Mouse (Mus musculus) cerebellum, adult 11-12 months (tissue): ENCODE data around the gene Gjc2.
"Not testable (repeated sequence)": the region's sequence is repeated elsewhere in the genome, so short reads cannot be mapped to it uniquely, and the experiment has no call there.

ENCODE experiments used
- DNase-seq: peaks from one replicate; pipeline ENCODE4 v3.0.0; 2022

The Gjc2 gene

GRCm38 (mm10) chr11:59182864-59183331, at the start of gene Gjc2:
Gene Gjc2, minus strand, starts transcription at chr11:59183213.
- DNase-seq, result no peak

DNA sequence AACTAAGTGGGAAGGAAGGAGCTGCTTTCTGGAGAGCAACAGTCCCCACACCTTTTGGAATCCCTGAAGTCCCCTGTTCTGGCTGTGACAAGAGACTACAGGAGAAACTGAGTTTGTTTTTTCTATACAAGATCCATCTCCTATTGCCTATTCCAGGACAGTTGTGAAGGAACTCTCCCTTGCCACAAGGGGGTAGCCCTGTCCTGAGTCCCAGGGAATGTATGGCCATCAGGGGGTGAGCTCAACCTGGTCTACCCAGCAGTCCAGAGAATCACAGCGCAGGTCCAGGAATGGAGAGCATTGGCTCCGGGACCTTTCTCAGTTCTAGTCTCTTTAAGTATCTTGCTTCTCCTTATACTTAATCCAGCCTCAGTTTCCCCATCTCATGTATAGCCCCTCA, 49.8 kb upstream of the Gjc2 start:
- DNase-seq, result no peak

DNA sequence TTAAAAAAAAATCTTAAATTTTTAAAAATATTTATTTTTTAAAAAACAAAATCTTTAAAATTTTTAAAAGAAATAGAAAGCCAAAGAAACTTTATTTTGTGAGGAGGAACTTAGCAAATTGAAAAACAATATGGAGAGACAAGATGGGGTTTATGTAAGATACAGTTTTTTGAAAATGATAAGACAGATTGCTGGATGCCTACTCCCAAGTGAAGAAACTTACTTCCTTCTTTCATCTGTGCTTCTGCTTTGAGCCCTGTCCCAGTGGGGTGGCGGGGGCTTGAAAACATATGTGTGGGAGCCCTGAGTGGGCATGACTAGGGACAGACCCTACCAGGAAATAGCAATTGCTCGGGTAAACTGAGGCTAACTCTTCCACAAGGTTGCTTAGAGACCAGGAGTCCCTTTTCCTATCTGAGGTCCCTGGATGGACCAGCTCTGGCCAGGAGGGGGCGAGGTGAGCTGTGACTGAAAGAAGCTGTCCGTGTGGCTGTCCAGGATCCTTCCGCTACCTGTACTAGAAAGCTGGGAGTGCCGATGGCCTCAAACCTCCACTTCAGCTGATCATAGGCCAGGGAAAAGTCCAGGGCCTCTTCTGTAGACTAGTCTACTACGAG, 47.2 kb upstream of the Gjc2 start:
- peak; percentile 57 for DNase-seq

GRCm38 (mm10) chr11:59228122-59228953, 45.3 kb upstream of the Gjc2 start, which contains the start of gene Arf1:
Gene Arf1, minus strand, starts transcription at chr11:59228270.
- DNase-seq, result peak; percentile 96

- DNase-seq, result no peak
These were observed 44.6 kb upstream of the Gjc2 start for GRCm38 (mm10) chr11:59227604-59228121.

DNA sequence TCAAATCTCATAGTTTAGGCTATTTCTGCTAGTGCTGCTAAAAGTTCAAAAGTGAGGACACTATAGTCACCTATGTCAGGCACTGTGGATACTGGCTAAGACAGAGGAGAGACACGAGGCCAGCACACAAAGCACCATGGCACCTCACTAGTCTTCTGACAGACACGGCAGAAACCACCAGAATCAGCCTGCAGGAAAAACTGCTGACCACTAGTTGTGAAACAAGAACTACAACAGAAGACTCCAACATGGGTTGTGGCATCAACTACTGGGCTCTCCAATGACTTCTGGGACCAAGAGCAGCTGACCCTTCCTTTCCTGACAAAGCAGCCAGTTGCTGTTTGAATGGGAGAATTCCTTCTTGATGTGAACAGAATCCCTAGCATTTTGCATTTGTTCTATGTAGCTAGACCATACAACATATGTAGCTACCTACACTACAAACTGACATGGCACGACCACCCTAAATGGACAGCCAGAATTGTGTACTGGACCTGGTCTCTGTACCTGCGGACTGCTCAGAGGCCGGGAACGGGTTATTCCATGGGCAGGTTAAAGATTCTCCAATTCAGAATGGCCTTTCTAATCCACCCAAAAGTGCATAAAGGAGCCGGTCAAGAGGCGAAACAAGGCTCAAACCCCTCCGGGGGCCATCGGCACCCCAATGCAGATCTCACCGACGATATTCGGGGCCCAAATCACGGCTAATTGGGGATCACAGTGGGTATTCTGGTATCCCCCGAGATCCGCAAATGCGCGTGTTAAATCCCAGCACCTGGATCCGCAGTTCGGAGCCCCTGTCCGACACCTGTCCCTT, 44.0 kb upstream of the Gjc2 start:
- DNase-seq, result no peak

GRCm38 (mm10) chr11:59226251-59226650, 43.2 kb upstream of the Gjc2 start:
- DNase-seq, result no peak

DNA sequence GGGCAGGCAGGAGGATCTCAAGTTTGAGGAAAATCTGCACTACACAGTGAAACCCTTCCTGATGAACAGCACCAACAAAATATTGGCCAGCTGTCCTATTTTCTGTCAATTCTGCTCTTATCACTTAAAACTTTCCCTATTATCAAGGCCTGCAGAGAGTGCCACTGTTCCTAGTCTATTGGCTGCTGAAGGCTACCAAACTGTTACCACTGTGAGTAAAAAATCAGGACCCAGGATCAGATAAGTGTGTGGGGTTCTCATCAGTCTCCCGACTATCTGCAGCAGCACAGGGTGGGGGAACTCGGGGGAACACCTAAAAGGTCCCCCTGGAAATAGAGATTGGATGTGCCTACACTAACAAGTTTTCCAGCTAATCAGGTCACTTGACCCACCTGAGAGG, 42.2 kb upstream of the Gjc2 start:
- no peak for DNase-seq

DNA sequence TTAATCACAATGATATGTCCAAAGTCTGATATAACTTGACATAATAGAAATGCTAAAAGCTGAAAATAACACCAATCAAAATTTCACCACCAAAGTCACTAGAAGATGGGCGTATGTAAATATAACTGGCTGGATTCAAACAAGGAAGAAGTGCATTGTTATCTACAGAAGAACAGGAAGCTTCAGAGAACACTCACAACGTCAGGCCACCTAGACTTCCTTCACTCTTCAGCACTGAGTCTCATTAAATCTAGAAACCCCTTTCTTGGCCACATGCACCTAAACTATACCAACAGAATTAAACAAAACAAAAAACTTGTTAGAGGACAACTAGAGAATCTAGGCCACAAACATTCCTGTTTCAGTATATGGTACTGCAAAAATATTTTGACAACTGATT, 41.5 kb upstream of the Gjc2 start:
- no peak for DNase-seq

- DNase-seq, result no peak
These were observed 41.0 kb upstream of the Gjc2 start for GRCm38 (mm10) chr11:59224025-59224424.

GRCm38 (mm10) chr11:59222306-59222705, 39.3 kb upstream of the Gjc2 start:
- no peak for DNase-seq

- no peak for DNase-seq
These were observed 38.6 kb upstream of the Gjc2 start for GRCm38 (mm10) chr11:59221604-59222003.

DNA sequence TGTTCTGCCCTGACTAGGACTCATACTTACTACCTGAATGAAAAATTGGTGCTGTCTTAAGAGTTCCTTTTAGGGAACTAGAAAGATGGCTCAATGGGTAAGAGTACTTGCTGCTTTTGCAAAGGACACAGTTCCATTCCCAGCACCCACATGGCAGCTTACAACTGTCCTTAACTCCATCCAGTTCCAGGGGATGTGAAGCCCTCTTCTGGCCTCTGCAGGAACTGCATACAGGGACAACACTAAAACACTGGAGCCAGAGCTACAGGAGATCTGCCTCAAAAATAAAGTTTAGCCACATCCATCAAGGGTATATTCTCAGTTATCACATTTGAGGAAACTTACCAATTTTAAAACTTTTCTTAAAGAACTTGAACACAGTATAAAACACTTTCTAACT, 36.1 kb upstream of the Gjc2 start:
- DNase-seq, result no peak

- DNase-seq, result no peak
These were observed 35.5 kb upstream of the Gjc2 start for GRCm38 (mm10) chr11:59218389-59218998.

DNA sequence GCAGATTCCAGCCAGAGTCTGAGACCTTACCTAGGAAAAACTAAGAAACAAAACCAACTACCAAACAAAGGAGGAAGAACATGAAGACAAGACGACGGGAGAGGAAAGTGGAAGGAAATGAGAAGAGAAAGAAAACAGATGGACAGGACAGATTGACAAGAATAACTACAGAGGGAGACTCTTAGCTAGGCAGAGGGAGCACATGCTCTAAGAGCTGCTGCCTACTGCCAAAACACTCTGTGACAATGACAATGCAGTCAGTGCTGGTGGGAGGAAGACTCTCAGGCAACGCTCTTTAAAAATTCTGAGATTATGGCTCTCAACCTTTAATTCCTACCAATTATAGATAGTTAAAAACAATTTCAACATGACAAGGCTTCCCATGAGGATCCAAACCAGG, 33.9 kb upstream of the Gjc2 start:
- no peak for DNase-seq

GRCm38 (mm10) chr11:59212892-59213494, 30.0 kb upstream of the Gjc2 start:
- no peak for DNase-seq

DNA sequence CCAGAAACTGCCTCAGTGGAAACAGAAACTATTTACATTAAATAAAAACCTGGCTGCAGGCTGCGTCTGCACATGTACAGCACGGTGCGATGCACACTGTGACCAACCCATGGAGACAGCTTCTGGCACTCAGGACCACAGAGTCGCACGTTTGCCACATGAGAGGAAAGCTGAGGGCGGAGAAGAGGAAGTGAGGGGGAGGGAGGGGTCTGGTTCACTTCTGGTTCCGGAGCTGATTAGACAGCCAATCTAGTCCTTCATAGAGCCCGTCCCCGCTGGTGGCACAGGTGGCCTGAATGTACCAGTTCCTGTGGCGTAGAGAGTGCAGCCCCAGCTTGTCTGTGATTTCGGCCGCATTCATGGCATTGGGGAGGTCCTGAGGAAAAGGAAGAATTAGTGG, 29.3 kb upstream of the Gjc2 start:
- not testable (repeated sequence) for DNase-seq

- DNase-seq, result not testable (repeated sequence)
These were observed 28.5 kb upstream of the Gjc2 start for GRCm38 (mm10) chr11:59211561-59211960.

DNA sequence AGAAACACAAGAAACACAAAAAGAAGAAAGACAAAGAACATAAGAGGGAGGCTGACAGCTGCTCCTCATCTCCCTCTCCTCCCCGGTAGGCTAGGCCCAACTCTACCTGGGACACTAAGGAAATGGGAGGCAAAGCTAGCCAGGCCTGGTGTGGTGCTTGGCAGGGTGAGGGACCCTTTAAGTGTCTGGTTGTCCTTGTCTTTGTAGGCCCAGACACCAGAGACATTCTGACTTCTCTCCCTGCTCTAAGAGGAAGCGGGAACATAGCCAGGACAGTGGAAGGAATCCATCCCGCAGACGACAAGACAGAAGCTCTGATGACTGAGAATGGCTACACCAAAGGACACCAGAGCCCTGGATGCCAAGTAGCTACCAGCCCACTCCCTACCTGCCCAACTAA, 27.0 kb upstream of the Gjc2 start:
- no peak for DNase-seq

- DNase-seq, result no peak
These were observed 26.6 kb upstream of the Gjc2 start for GRCm38 (mm10) chr11:59209580-59209979.

GRCm38 (mm10) chr11:59209003-59209441, 26.0 kb upstream of the Gjc2 start:
- DNase-seq, result peak; percentile 71

DNA sequence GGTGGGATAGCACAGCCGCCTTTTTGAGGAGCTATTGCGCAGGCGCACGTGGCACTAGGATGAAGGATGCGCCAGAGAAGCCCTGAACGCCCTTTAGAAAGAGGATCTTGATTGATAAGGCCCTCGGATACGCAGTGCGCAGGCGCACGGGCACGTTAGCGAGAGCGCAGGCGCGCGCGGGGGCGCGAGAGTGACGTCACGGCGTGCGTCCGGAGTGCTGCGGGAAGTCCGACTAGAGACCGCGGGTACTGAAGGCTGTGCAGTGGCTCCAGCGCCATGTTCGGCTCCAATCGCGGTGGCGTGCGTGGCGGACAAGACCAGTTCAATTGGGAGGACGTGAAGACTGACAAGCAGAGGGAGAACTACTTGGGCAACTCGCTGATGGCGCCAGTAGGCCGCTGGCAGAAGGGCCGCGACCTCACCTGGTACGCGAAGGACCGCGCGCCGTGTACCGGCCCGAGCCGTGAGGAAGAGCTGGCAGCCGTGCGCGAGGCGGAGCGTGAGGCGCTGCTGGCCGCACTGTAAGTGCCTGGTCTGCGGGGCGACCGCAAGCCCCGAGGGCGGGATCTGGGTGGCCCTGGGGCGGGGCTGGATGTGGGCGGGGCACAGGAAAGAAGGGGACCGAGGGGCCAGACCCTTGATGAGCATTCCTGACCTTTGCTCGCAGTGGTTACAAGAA, 25.3 kb upstream of the Gjc2 start, which contains the start of gene 2310033P09Rik:
Gene 2310033P09Rik (plus strand): TSS at position 169 of the 679 bp plus-strand sequence.
- peak; percentile 96 for DNase-seq
